Mouse (Mus musculus) forebrain, embryonic 11.5 days (tissue): ENCODE results near the gene Cbfa2t2. TPM values are rescaled to one million over a fixed set of nuclear protein-coding genes. Genes with fewer than 3 reads are reported as not detected.

Source experiments
- ATAC-seq: fragments of 200-750 bp; cut with Nextera tagmentation; replicated peaks from 2 replicates; pipeline ENCODE4 v1.8.0; 2017; ENCODE audit warnings: moderate TSS enrichment; ENCODE audit not compliant: low FRiP score
- DNase-seq: peaks from one replicate; pipeline ENCODE4 v3.0.0-alpha.2; 2017; ENCODE audit warnings: low spot score
- H3K27ac ChIP-seq: fragments of 300-500 bp; sonication (generic); 2 replicates; pipeline ENCODE4 v1.5.1; 2014; ENCODE audit warnings: low read depth, low read length
- H3K27me3 ChIP-seq: fragments of 300-500 bp; sonication (generic); 2 replicates; pipeline ENCODE4 v1.6.1; 2014; ENCODE audit warnings: mild to moderate bottlenecking, low read length, mixed read lengths; ENCODE audit not compliant: control insufficient read depth, insufficient read depth
- H3K36me3 ChIP-seq: fragments of 300-500 bp; sonication (generic); 2 replicates; pipeline ENCODE4 v1.6.1; 2014; ENCODE audit warnings: mild to moderate bottlenecking, low read length, moderate library complexity, mixed read lengths; ENCODE audit not compliant: control insufficient read depth, insufficient read depth
- H3K4me1 ChIP-seq: fragments of 300-500 bp; sonication (generic); replicated peaks from 2 replicates; pipeline ENCODE4 v1.6.1; 2014; ENCODE audit warnings: low read length, mixed read lengths; ENCODE audit not compliant: control insufficient read depth, insufficient read depth
- H3K4me2 ChIP-seq: fragments of 300-500 bp; sonication (generic); 2 replicates; pipeline ENCODE4 v1.6.1; 2014; ENCODE audit warnings: low read depth, mild to moderate bottlenecking, low read length, moderate library complexity, mixed read lengths; ENCODE audit not compliant: severe bottlenecking
- H3K4me3 ChIP-seq: fragments of 300-500 bp; sonication (generic); 2 replicates; pipeline ENCODE4 v1.5.1; 2014; ENCODE audit warnings: low read depth, low read length
- H3K9ac ChIP-seq: fragments of 300-500 bp; sonication (generic); 2 replicates; pipeline ENCODE4 v1.6.1; 2014; ENCODE audit warnings: low read length
- H3K9me3 ChIP-seq: fragments of 300-500 bp; sonication (generic); 2 replicates; pipeline ENCODE4 v1.6.1; 2016; ENCODE audit warnings: low read length, mixed read lengths; ENCODE audit not compliant: control insufficient read depth
- WGBS: fragments of 180-500 bp; shearing (Covaris S2); extraction: QIAGEN DNeasy Blood & Tissue Kit; methylation state at CpG from one replicate; pipeline ENCODE4 v1.1.7; 2014; 5-methylcytosine and 5-hydroxymethylcytosine counted together
- polyA plus RNA-seq: library from polyadenylated mRNA; unstranded; fragments of >200 nt; fragmentation: Nextera tagmentation; extraction: Ambion mirVana; gene quantifications from 2 replicates; pipeline ENCODE4 v1.2.1, GENCODE M21; 2014

The Cbfa2t2 gene
- polyA plus RNA-seq, 1 experiment from 2014 or later = 71.6 TPM

GRCm38 (mm10) chr2:154419631-154420515 is 16.4 kb upstream of the Cbfa2t2 start:
- Histone ChIP-seq H3K9ac (no peak overlapping the region), H3K4me1 (0 out of 2 replicates have a peak, but pooled peaks cover 5% of the 10 kb centered on the region), H3K27ac (no peak overlapping the region), H3K27me3 (no peaks in the 10 kb centered on the region), H3K4me2 (no peak overlapping the region), H3K4me3 (no peak overlapping the region), H3K36me3 (no peaks in the 10 kb centered on the region), H3K9me3 (no peaks in the 10 kb centered on the region)
- 75% methylated on average over 9 of the region's 9 CpGs for WGBS
- ATAC-seq (no peak), DNase-seq (no peak)

DNA sequence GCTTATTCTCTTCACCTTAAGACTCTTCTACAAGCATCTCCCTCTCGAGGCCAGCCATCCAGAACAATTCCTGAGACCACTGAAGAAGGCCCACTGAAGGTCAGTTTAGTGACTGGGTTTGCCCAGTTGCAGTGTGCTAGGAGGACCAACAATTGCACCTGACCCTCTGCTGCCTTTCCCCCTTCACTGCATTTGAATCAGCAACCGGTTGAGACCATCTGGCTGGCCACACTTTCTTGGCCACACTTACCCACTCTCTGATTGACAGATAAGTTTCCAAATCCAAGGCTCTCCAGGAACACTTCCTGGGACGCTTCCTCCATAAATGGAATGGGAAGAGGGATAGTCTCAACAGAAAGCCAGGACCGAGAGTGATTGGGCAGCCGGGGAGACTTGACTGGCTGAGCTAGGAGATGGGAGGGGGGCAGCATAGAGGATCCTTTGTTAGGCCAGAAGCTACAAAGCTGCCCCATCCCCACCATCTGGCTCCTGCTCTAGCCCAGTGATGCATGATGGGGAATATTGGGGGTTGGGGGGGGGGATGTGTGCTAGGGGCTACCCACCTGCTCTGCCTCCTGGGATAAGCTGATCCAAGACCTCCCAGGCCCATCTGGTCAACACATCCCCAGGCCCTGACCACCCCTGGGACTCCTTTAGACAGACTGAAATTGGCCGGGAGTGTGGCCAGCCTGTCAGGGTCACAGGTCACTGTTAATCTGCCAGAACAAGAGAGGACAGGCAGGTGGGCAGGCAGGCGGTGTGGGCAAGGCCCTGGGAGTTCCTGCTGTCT is 15.1 kb upstream of the Cbfa2t2 start:
- peak; percentile 75 for DNase-seq
- Histone ChIP-seq H3K36me3 (no peaks in the 10 kb centered on the region), H3K4me1 (0 out of 2 replicates have a peak, but pooled peaks cover 7% of the 10 kb centered on the region), H3K9ac (no peak overlapping the region), H3K9me3 (no peaks in the 10 kb centered on the region), H3K4me3 (no peak overlapping the region), H3K27me3 (no peaks in the 10 kb centered on the region), H3K4me2 (no peak overlapping the region), H3K27ac (peak overlapping the region; percentile 78)
- ATAC-seq = peak; percentile 78
- WGBS = 17% methylated on average over 7 of the region's 7 CpGs

GRCm38 (mm10) chr2:154422181-154422580 is 14.1 kb upstream of the Cbfa2t2 start:
- no peaks in the 10 kb centered on the region for H3K36me3 ChIP-seq
- 68% methylated on average over 5 of the region's 5 CpGs for WGBS
- no peaks in the 10 kb centered on the region; the same call in 1 of the 2 replicates for H3K27me3 ChIP-seq
- no peak for DNase-seq
- H3K9ac ChIP-seq = no peak overlapping the region
- no peaks in the 10 kb centered on the region for H3K9me3 ChIP-seq
- H3K4me3 ChIP-seq = no peak overlapping the region
- peaks cover 9% of the 10 kb centered on the region; the same call in 1 of the 2 replicates for H3K4me1 ChIP-seq
- no peak for ATAC-seq
- H3K4me2 ChIP-seq = no peak overlapping the region
- peak overlapping the region; percentile 20; the same call in 1 of the 2 replicates for H3K27ac ChIP-seq

GRCm38 (mm10) chr2:154423548-154423947 is 12.7 kb upstream of the Cbfa2t2 start:
- no peak overlapping the region for H3K4me2 ChIP-seq
- peaks cover 12% of the 10 kb centered on the region; the same call in 1 of the 2 replicates for H3K4me1 ChIP-seq
- no peak overlapping the region for H3K27ac ChIP-seq
- no peak overlapping the region for H3K4me3 ChIP-seq
- 90% methylated on average over 2 of the region's 2 CpGs for WGBS
- H3K9ac ChIP-seq = no peak overlapping the region
- no peaks in the 10 kb centered on the region for H3K9me3 ChIP-seq
- ATAC-seq = no peak
- H3K27me3 ChIP-seq = no peaks in the 10 kb centered on the region; the same call in 1 of the 2 replicates
- H3K36me3 ChIP-seq = no peaks in the 10 kb centered on the region
- no peak for DNase-seq

GRCm38 (mm10) chr2:154425522-154425921 is 10.8 kb upstream of the Cbfa2t2 start:
- H3K36me3 ChIP-seq = no peaks in the 10 kb centered on the region

GRCm38 (mm10) chr2:154426188-154426904 is 9.9 kb upstream of the Cbfa2t2 start:
- H3K9me3 ChIP-seq = no peaks in the 10 kb centered on the region
- peaks cover 7% of the 10 kb centered on the region; the same call in 1 of the 2 replicates for H3K4me1 ChIP-seq
- peak; percentile 88 for ATAC-seq
- H3K4me2 ChIP-seq = peak overlapping the region; percentile 56
- H3K27me3 ChIP-seq = no peaks in the 10 kb centered on the region; the same call in 1 of the 2 replicates
- peak overlapping the region; percentile 32 for H3K4me3 ChIP-seq
- H3K27ac ChIP-seq = peak overlapping the region; percentile 92
- under 1% methylated on average over 22 of the region's 25 CpGs for WGBS
- H3K36me3 ChIP-seq = no peaks in the 10 kb centered on the region
- peak overlapping the region; percentile 72 for H3K9ac ChIP-seq
- DNase-seq = peak; percentile 83

More at GRCm38 (mm10) chr2:154425522-154425921, 10.8 kb upstream of the Cbfa2t2 start:
- 88% methylated on average over 3 of the region's 3 CpGs for WGBS
- no peak overlapping the region for H3K4me3 ChIP-seq
- no peak for ATAC-seq
- H3K9ac ChIP-seq = no peak overlapping the region
- peaks cover 12% of the 10 kb centered on the region; the same call in 1 of the 2 replicates for H3K4me1 ChIP-seq
- H3K9me3 ChIP-seq = no peaks in the 10 kb centered on the region
- no peak for DNase-seq
- no peaks in the 10 kb centered on the region; the same call in 1 of the 2 replicates for H3K27me3 ChIP-seq
- no peak overlapping the region for H3K4me2 ChIP-seq
- H3K27ac ChIP-seq = peak overlapping the region; percentile 92

DNA sequence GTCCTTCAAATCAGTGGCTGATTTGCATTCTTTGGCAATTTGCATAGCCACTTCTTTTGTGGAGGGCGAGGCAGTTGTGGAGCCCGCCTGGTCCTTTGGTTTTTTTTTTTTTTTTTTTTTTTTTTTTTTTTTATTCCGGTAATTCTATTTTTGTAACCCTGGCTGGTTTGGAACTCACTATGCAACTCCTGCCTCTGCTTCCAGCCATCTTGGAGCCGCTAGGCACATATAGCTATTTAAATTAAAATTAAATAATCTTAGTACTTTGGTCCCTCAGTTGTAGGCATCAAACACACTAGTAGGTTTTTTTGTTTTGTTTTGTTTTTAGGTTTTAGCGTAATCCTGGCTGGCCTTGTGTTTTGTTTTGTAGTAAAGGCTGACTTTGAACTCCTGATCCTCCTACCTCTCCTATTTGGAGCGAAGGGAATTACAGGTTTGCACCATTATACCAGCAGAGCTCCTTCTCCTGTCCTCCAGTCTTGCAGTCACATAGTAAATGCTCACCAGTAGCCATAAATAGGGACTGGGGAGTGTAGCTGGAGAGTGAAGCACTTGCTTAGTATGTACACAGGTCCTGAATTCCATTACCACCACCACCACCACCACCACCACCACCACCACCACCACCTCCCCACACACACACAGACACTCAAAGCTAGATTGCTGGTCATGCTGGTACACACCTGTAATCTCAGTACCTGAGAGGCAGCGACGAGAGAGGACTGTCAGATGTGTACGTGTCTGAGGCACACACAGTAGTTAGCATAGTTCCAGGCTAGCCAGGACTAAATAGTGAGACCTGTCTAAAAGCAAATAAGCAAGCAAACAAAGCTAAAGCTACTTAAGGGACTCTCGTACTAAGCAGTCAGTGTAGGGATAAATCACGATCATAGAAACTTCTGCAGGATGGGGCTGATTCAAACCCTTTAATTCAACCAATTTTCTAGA is 9.1 kb upstream of the Cbfa2t2 start:
- ATAC-seq (no peak), DNase-seq (no peak)
- Histone ChIP-seq H3K4me1 (peaks cover 7% of the 10 kb centered on the region; the same call in 1 of the 2 replicates), H3K4me3 (peak overlapping the region; percentile 32), H3K4me2 (peak overlapping the region; percentile 56), H3K27me3 (no peaks in the 10 kb centered on the region; the same call in 1 of the 2 replicates), H3K9me3 (no peaks in the 10 kb centered on the region), H3K36me3 (no peaks in the 10 kb centered on the region), H3K27ac (peak overlapping the region; percentile 92), H3K9ac (peak overlapping the region; percentile 72)
- WGBS = 22% methylated on average over 11 of the region's 11 CpGs
